Mouse (Mus musculus) left cerebral cortex, adult 6 months (tissue): Measurements from ENCODE around the gene Hist1h4h. TPM values are rescaled to one million over a fixed set of nuclear protein-coding genes. Genes with fewer than 3 reads are reported as not detected.

Experiments
- long read RNA-seq, 2 experiments: library from polyadenylated mRNA; unstranded; transcript quantifications; one replicate each; pipeline ENCODE4 v2.0.0; 2019 to 2020
- polyA plus RNA-seq: library from polyadenylated mRNA; unstranded; fragments of <200 nt; fragmentation: Nextera tagmentation; gene quantifications from 2 replicates; pipeline ENCODE4 v1.2.3, GENCODE M21; 2021

Hist1h4h gene
- polyA plus RNA-seq = 37.4 and 58.8 TPM in 2 replicates
- long read RNA-seq, experiment 1, transcript Hist1h4h-201 (1 exons, 470 nt) = major isoform, 6 of 6 reads
- long read RNA-seq, experiment 1, partial matches to known transcripts = 0 of 6 reads
- long read RNA-seq, experiment 1, other reads (novel, unspliced or antisense) = 0 of 6 reads
- long read RNA-seq, experiment 2, transcript Hist1h4h-201 (1 exons, 470 nt) = major isoform, 17 of 17 reads
- long read RNA-seq, experiment 2, partial matches to known transcripts = 0 of 17 reads
- long read RNA-seq, experiment 2, other reads (novel, unspliced or antisense) = 0 of 17 reads

DNA sequence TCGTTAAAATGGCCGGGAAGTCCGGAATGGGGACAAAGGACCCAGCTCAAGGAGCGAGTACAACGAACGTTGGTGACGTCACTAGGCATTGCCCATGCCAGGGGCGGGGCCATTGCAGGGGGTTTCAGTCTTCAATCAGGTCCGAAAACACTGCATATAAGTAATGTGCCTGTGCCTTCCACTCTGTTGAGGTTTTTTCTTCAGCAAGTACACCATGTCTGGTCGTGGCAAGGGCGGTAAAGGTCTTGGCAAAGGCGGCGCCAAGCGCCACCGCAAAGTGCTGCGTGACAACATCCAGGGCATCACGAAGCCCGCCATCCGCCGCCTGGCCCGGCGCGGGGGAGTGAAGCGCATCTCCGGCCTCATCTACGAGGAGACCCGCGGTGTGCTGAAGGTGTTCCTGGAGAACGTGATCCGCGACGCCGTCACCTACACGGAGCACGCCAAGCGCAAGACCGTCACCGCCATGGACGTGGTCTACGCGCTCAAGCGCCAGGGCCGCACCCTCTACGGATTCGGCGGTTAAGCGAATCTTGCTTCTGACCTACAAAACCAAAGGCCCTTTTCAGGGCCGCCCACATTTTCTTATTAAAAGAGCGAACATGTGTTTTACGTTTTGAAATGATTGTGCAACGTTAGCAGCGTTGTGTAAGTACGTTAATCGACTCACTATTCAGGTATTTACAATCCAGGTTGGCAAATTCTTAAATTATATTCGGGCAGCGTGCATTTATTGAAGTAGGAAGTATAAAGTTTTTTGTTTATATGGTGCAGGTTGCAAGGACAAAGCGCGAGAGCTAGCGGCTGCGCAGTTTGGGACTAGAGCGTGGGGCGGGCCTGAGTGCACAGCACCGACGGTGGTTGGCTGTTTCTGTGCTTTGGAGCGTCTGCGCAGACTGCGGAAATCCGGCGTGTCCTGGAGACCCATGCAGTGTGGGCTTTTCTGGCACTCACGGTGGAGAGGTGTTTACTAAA lies at the start of gene Hist1h4h:
Gene Hist1h4h (plus strand): TSS at position 150 of the 975 bp plus-strand sequence.

GRCm38 (mm10) chr13:23488400-23489322 lies 42.2 kb upstream of the Hist1h4h start, which contains the start of gene Btn2a2:
Btn2a2 (minus strand) TSS chr13:23488857.

DNA sequence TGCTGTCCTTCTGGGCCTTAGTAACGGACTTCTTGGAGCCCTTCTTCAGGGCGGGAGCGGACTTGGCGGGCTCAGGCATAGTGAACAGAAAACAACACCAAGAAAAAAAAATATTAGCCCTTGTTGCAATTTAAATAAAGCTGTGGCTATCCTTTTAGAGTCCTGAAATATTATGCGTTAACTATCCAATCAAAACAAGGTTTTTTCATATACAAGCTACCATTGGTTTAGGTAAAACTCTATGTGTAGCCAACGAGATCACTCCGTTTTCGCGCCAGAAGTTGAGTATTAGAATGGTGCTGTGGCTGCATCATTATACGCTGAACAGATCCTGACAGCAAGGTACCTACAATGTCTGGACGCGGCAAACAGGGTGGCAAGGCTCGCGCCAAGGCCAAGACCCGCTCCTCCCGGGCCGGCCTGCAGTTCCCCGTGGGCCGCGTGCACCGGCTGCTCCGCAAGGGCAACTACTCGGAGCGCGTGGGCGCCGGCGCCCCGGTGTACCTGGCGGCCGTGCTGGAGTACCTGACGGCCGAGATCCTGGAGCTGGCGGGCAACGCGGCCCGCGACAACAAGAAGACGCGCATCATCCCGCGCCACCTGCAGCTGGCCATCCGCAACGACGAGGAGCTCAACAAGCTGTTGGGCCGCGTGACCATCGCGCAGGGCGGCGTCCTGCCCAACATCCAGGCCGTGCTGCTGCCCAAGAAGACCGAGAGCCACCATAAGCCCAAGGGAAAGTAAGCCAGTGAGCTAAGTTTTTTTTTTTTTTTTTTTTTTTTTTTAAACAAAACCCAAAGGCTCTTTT lies 2.9 kb downstream of the Hist1h4h start, which contains the start of gene Hist1h2af:
Gene Hist1h2af (plus strand): TSS at position 347 of the 808 bp plus-strand sequence.

GRCm38 (mm10) chr13:23535137-23536075 lies 4.6 kb downstream of the Hist1h4h start, which contains the start of gene Hist1h3g:
Hist1h3g (plus strand) TSS chr13:23535422.

DNA sequence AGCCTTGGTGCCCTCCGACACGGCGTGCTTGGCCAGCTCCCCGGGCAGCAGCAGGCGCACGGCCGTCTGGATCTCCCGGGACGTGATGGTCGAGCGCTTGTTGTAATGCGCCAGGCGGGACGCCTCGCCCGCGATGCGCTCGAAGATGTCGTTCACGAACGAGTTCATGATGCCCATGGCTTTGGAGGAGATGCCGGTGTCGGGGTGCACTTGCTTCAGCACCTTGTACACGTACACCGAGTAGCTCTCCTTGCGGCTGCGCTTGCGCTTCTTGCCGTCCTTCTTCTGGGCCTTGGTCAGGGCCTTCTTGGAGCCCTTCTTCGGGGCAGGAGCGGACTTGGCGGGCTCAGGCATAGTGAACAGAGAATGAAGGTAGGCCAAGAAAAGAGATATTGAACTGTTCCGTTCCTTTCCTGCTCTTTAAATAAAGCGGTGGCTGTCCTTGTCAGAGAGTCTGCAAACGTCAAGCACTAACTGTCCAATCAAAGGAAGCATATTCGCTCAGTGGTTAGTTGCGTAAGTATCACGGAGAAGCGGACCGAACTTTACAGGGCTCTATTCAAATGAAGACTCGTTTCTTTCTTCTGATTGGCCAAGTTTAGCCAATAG lies 12.3 kb downstream of the Hist1h4h start, which contains the start of gene Hist1h2bh:
Gene Hist1h2bh (minus strand): TSS at position 394 of the 609 bp plus-strand sequence.

DNA sequence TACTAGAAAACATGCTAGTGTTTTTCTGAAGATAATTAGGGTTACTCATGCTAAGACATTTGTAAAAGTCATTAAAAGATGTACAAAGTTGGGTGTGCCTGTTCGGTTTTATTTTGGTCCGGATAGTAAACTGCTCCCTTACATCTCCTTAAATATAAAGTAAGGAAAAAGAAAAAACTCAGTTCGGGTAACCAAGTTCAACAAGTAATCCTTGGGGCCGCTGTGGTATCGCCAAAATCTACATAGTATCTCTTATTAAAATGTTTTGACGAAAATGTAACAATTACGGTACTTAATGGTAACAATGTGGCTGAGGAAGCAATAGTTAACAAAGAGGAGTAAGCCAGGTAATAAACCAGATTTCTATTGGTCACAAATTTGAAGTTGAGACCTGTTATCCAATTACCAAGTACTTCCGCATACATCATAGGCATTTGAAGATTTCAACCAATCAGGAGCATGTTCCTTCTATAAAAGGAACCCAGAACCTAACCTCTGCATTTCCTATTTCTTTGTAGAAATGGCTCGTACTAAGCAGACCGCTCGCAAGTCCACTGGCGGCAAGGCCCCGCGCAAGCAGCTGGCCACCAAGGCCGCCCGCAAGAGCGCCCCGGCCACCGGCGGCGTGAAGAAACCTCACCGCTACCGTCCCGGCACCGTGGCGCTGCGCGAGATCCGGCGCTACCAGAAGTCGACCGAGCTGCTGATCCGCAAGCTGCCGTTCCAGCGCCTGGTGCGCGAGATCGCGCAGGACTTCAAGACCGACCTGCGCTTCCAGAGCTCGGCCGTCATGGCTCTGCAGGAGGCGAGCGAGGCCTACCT lies 13.3 kb downstream of the Hist1h4h start, which contains the start of gene Hist1h3f:
Gene Hist1h3f (plus strand): TSS at position 88 of the 822 bp plus-strand sequence.

GRCm38 (mm10) chr13:23551146-23551834 lies 20.4 kb downstream of the Hist1h4h start, which contains the start of gene Hist1h4f:
Hist1h4f (minus strand) TSS chr13:23551648.

GRCm38 (mm10) chr13:23552962-23553361 lies 22.1 kb downstream of the Hist1h4h start, which contains the start of gene Hist1h1d:
Hist1h1d (plus strand) TSS chr13:23553262.

GRCm38 (mm10) chr13:23561883-23562659 lies 31.2 kb downstream of the Hist1h4h start, which contains the start of gene Hist1h3e:
Hist1h3e (minus strand) TSS chr13:23562369.

GRCm38 (mm10) chr13:23571022-23571503 lies 40.2 kb downstream of the Hist1h4h start, which contains the start of the genes Hist1h2ae and Hist1h2bg:
Hist1h2ae (minus strand) TSS chr13:23571220.
Hist1h2bg (plus strand) TSS chr13:23571396.

GRCm38 (mm10) chr13:23573898-23574524 lies 43.2 kb downstream of the Hist1h4h start, which contains the start of the genes Hist1h2bf and Hist1h2ad:
Hist1h2bf (minus strand) TSS chr13:23574196.
Hist1h2ad (plus strand) TSS chr13:23574381.

DNA sequence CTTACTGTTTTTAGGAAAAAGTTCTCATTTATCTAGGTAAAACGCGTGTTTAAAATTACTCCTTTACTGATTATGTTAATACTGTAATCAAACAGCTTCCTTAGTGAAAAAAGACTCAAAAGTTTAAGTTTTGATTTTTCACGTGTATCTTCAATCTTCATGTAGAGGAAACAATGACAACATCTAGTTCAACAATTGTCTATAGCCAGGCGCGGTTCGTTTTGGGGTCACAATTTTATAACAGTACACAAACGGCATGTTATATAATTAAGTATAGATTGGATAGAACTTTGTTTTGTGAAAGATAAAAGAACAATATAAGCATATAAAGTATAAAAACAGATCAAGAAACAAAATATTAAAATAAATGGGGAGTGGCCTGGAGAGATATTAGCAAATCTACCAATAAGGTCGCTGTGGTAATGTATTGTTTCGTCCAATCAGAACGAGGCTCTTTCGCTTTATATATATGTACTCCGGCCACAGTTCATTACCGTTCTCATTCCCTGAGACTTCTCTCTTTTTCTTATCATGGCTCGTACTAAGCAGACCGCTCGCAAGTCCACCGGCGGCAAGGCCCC lies 44.5 kb downstream of the Hist1h4h start, which contains the start of gene Hist1h3d:
Gene Hist1h3d (plus strand): TSS at position 493 of the 581 bp plus-strand sequence.

